Mouse (Mus musculus): ENCODE data around the gene Pnldc1. TPM values are rescaled to one million over a fixed set of nuclear protein-coding genes. Genes with fewer than 3 reads are reported as not detected.
A peak's percentile ranks its signal among the peaks of the same experiment; 100 is the strongest.
"Not testable (repeated sequence)": the region's sequence is repeated elsewhere in the genome, so short reads cannot be mapped to it uniquely, and the experiment has no call there.

Pnldc1 gene
- 4.0 and 5.3 TPM in 2 replicates for polyA plus RNA-seq (2012; rRNA removed)

DNA sequence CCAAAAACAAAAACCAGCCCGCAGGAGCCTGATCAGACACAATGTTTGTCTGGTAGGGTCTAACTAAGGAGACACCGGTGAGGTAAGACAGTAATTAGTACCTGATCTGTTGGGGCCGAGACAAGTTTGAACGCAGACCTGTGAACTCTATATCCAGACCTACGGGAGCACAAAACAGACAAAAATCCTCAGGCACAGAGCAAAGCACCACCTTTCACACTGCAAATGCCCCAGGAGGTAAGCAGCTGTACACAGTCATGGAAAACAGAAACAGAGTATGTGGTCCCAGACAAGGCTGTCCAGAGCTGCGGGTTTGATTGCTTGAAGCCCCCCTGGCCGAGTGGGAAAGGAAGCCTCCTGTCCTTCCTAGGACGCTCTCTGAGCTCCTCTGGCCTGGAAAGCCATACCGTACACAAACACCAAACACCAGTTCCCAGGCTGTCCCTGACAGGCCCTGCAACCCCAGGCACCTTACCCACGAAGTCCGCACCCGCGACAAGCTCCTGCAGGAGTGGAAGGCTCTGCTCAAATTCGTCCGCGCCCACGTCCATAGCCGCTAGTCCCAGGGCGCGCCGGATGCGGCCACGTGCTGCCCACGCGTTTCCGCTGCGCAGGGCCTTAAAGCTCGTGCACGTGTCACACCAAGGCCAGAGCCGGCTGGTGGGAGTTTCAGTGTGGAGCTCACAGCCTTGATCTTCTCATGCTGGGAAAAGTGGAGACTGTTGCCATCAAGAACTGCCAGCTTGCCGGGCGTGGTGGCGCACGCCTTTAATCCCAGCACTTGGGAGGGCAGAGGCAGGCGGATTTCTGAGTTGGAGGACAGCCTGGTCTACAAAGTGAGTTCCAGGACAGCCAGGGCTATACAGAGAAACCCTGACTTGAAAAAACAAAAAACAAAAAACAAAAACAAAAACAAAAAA is at the start of gene Pnldc1:
Pnldc1 (minus strand) TSS at position 870 of the 920 bp plus-strand sequence.
- TF ChIP-seq CTCF (IDR thresholded peaks at IDR 0.05; ENCODE audit: borderline replicate concordance, extremely low read depth, insufficient read depth, insufficient read length) = no peak
- no peak for TF ChIP-seq POLR2A (IDR thresholded peaks at IDR 0.05; ENCODE audit: borderline replicate concordance, extremely low read depth, insufficient read depth, insufficient read length, poor library complexity, severe bottlenecking)
- no peak for DNase-seq (ENCODE audit: low read depth)

- not testable (repeated sequence) for DNase-seq (ENCODE audit: low read depth)
These were observed 49.3 kb upstream of the Pnldc1 start for GRCm38 (mm10) chr17:12959377-12959776.

DNA sequence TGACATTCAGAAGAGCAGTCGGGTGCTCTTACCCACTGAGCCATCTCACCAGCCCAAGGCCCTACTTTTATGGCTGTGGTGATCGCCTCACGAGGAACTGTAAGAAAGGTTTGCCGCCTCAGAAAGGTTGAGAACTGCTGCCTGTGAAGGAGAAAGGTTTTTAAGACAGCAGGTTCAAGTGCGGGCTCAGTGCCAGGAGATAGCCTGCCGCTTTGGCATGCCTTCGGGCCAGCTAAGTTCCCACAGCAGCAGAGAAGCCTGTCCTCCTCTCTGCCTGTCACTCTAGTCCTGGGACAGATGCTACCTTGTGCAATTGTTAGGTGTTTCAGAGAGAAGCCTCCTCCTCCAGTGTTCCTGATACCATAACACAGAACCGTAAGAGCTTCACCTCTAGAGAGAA is 46.6 kb upstream of the Pnldc1 start:
- TF ChIP-seq CTCF (IDR thresholded peaks at IDR 0.05; ENCODE audit: borderline replicate concordance, extremely low read depth, insufficient read depth, insufficient read length) (no peak), POLR2A (IDR thresholded peaks at IDR 0.05; ENCODE audit: borderline replicate concordance, extremely low read depth, insufficient read depth, insufficient read length, poor library complexity, severe bottlenecking) (no peak)
- DNase-seq (ENCODE audit: low read depth) = no peak

GRCm38 (mm10) chr17:12949669-12950068 is 39.6 kb upstream of the Pnldc1 start:
- DNase-seq (ENCODE audit: low read depth) = no peak
- no peak for TF ChIP-seq CTCF (IDR thresholded peaks at IDR 0.05; ENCODE audit: borderline replicate concordance, extremely low read depth, insufficient read depth, insufficient read length)
- TF ChIP-seq POLR2A (IDR thresholded peaks at IDR 0.05; ENCODE audit: borderline replicate concordance, extremely low read depth, insufficient read depth, insufficient read length, poor library complexity, severe bottlenecking) = no peak

DNA sequence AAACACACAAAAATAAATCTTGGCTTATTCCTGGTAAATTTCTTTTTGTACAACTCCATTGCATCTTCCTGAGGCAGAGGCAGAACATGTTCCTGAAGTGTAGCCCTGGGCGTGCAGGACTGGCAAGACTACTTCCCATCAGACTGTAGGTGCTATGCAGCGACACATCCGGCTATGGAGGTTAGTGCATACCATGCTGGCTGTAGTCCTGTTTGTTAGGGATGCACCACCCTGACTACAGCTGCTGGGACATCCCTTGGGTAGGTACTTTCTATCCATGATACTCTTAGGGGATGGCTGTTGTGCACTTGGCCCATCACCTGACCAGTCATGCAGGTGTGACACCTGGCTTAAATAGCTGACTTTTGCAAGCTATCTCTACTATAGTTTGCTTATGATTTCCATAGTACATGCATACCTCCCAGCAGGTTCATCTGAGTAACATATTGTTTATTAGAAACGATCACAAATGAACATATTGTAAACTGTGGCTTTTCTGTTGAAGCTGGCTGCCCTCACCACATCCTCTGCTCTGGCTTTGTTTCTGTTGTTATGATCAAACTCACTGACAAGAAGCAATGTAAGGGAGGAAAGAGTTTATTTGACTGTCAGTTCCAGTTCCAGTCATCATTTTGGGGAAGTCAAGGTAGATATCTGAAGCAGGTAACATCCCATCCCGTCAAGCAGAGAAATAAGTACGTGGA is 32.6 kb upstream of the Pnldc1 start:
- no peak for TF ChIP-seq POLR2A (IDR thresholded peaks at IDR 0.05; ENCODE audit: borderline replicate concordance, extremely low read depth, insufficient read depth, insufficient read length, poor library complexity, severe bottlenecking)
- TF ChIP-seq CTCF (IDR thresholded peaks at IDR 0.05; ENCODE audit: borderline replicate concordance, extremely low read depth, insufficient read depth, insufficient read length) = no peak
- DNase-seq (ENCODE audit: low read depth) = no peak

- no peak for DNase-seq (ENCODE audit: low read depth)
- TF ChIP-seq POLR2A (IDR thresholded peaks at IDR 0.05; ENCODE audit: borderline replicate concordance, extremely low read depth, insufficient read depth, insufficient read length, poor library complexity, severe bottlenecking) = no peak
- TF ChIP-seq CTCF (IDR thresholded peaks at IDR 0.05; ENCODE audit: borderline replicate concordance, extremely low read depth, insufficient read depth, insufficient read length) = no peak
These were observed 31.7 kb upstream of the Pnldc1 start for GRCm38 (mm10) chr17:12941543-12942260.

- TF ChIP-seq CTCF (IDR thresholded peaks at IDR 0.05; ENCODE audit: borderline replicate concordance, extremely low read depth, insufficient read depth, insufficient read length) (no peak), POLR2A (IDR thresholded peaks at IDR 0.05; ENCODE audit: borderline replicate concordance, extremely low read depth, insufficient read depth, insufficient read length, poor library complexity, severe bottlenecking) (no peak)
- DNase-seq (ENCODE audit: low read depth) = peak; percentile 9
These were observed 30.2 kb upstream of the Pnldc1 start, which contains the start of gene Acat3 for GRCm38 (mm10) chr17:12940151-12940805. Gene Acat3, minus strand, starts transcription at chr17:12940600.

DNA sequence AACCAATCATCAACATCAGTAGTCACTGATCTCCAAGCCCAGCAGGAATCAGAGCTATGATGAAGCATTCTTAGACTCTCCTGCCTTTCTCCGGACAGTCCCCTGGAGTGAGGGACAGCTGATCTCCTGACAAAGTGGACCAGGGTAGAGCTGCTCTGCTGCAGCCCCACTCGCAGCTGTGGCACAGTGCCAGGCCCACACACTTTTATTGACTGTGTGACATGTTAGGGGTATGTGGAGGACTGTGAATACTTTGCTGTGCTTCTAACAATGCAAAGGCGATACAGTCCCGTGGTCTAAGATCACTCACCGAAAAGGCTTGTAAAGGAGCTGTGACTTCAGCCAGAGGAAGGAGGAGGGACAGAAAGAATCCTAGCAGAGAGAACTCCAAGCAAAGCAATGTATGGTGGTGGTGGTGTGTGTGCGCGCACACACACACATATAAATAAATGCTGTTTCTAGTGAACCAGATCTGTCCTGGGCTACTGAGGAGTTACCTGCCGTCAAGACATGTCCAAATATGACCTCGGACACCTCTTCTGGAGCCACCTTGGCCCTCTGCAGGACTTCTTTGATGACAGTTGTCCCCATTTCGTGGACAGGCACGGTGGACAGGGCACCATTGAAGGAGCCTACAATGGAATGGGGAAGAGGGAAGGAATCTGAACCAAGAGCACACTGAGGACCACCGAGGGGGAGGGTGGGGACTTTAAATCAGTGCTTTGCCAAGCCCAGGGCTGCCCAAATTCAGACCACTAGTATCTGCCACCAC is 29.5 kb upstream of the Pnldc1 start:
- not testable (repeated sequence) for DNase-seq (ENCODE audit: low read depth)

DNA sequence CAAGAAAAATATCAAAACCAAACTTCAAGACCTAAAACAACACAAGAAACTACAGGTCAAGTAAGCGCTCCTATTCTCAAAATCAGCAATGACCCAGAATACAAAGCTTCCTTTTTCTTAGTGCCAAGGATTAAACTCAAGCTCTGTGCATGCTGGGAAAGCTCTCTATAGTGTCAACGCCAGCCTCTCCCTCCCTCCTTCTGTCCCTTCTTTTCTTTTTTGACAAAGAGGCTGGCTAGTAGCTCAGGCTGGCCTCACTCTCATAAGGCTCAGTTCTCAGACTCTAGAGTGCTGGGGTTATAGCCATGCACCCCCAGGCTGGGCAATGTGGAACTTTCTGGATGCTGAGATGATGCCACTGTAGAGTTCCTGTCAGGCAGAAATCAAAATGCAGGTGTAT is 28.0 kb upstream of the Pnldc1 start:
- TF ChIP-seq POLR2A (IDR thresholded peaks at IDR 0.05; ENCODE audit: borderline replicate concordance, extremely low read depth, insufficient read depth, insufficient read length, poor library complexity, severe bottlenecking) (no peak), CTCF (IDR thresholded peaks at IDR 0.05; ENCODE audit: borderline replicate concordance, extremely low read depth, insufficient read depth, insufficient read length) (no peak)
- peak; percentile 72 for DNase-seq (ENCODE audit: low read depth)

GRCm38 (mm10) chr17:12937412-12937970 is 27.5 kb upstream of the Pnldc1 start:
- TF ChIP-seq POLR2A (IDR thresholded peaks at IDR 0.05; ENCODE audit: borderline replicate concordance, extremely low read depth, insufficient read depth, insufficient read length, poor library complexity, severe bottlenecking) (no peak), CTCF (IDR thresholded peaks at IDR 0.05; ENCODE audit: borderline replicate concordance, extremely low read depth, insufficient read depth, insufficient read length) (no peak)
- no peak for DNase-seq (ENCODE audit: low read depth)

Measured in brain, embryonic 14.5 days (tissue).